ENCODE assay signal across 9 mouse cellular contexts in the genomic region with DNA sequence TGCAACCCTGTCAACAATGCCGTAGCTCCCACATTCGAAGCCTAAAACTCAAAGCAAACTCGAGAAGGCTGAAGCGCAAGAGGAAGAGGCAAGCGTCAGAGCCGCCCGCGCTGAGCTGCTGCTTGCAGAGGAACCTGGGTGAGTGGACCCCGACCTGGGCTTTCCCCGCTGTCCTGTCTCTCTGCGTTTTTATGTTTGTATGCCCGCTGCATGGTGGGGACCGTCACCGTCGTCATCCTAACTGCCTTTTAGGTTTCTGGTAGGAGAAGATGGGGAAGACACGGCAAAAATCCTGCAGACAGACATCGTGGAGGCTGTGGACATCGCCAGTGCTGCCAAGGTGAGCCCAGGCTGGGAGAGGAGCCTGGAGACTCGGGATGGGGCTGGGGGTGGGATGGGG. TPM values are rescaled to one million over a fixed set of nuclear protein-coding genes. Genes with fewer than 3 reads are reported as not detected.
A peak's percentile ranks its signal among the peaks of the same experiment; 100 is the strongest.
DNase-seq lines count a peak whose midpoint lies in the region; ATAC-seq and TF ChIP-seq lines count a peak whose summit lies in the region.
"Had no signal": no experiment of that assay in that cellular context is flagged by ENCODE, and none has a peak within 500 bp of the region (broad histone marks: within the 10 kb centered on the region; RNA-seq: fewer than 3 reads in every experiment).

No protein-coding gene starts in this region.

- 47% methylated on average over 19 of the region's 19 CpGs for WGBS in lung, adult 2 months
- 55% methylated on average over 19 of the region's 19 CpGs for WGBS in embryonic facial prominence, embryonic 14.5 days
- WGBS in intestine, embryonic 14.5 days: 59% methylated on average over 19 of the region's 19 CpGs

- H3K4me1 ChIP-seq in lung, adult 2 months (ENCODE audit: control insufficient read depth, insufficient read depth, low read length): peaks cover 10% of the 10 kb centered on the region; the same call in 1 of the 2 replicates
- peaks cover 12% of the 10 kb centered on the region for H3K4me1 ChIP-seq in embryonic facial prominence, embryonic 14.5 days (ENCODE audit: control insufficient read depth, insufficient read depth, low read length)
- peaks cover 15% of the 10 kb centered on the region for H3K4me1 ChIP-seq in intestine, embryonic 14.5 days (replicated peaks; ENCODE audit: control insufficient read depth, insufficient read depth, low read length)

- no peak for DNase-seq in lung, adult 2 months
- no peak for DNase-seq in lung, postnatal 25 days (ENCODE audit: low spot score)
- DNase-seq in embryonic facial prominence, embryonic 14.5 days (ENCODE audit: low spot score): no peak
- no peak for DNase-seq in intestine, embryonic 14.5 days (ENCODE audit: low spot score)
- DNase-seq in thymus, postnatal 36 days: no peak
- no peak for DNase-seq in gastrocnemius, postnatal 14 days
- DNase-seq in right cerebral cortex, postnatal 14 days: no peak
- DNase-seq: kidney, adult 8-10 months had no signal

- peak overlapping the region; percentile 24 for H3ac ChIP-seq in myocyte (ENCODE audit: control insufficient read depth, insufficient read length)

- H3K9ac ChIP-seq in embryonic facial prominence, embryonic 14.5 days (ENCODE audit: low read depth, low read length): peak overlapping the region; percentile 79
- H3K9ac ChIP-seq in intestine, embryonic 14.5 days (ENCODE audit: low read length): peak overlapping the region; percentile 65

- H3K4me2 ChIP-seq in embryonic facial prominence, embryonic 14.5 days (ENCODE audit: low read depth, low read length): peak overlapping the region; percentile 89
- peak overlapping the region; percentile 96 for H3K4me2 ChIP-seq in intestine, embryonic 14.5 days (ENCODE audit: low read length)
- H3K4me2 ChIP-seq in myocyte (ENCODE audit: low read depth): peak overlapping the region; percentile 87

- TF ChIP-seq CTCF in lung, adult 2 months (IDR thresholded peaks at IDR 0.05; ENCODE audit: insufficient read depth, low read length): no peak

- no peak for TF ChIP-seq POLR2A in lung, adult 2 months (IDR thresholded peaks at IDR 0.05; ENCODE audit: borderline replicate concordance, extremely low read depth, low read depth, low read length)
- TF ChIP-seq POLR2A in myocyte (IDR thresholded peaks at IDR 0.05; ENCODE audit: insufficient read length, low read depth): no peak

- intact Hi-C loops in gastrocnemius, postnatal 14 days (cut with DNase I; ENCODE audit: low total_unique reads): no loop called here

- no peak for ATAC-seq in embryonic facial prominence, embryonic 14.5 days (ENCODE audit: low read depth)
- ATAC-seq in intestine, embryonic 14.5 days (replicated peaks; ENCODE audit: low FRiP score, low TSS enrichment, low read depth): no peak

- peaks cover 58% of the 10 kb centered on the region for H3K36me3 ChIP-seq in embryonic facial prominence, embryonic 14.5 days (ENCODE audit: control insufficient read depth, insufficient read depth, low read length)
- H3K36me3 ChIP-seq in intestine, embryonic 14.5 days (ENCODE audit: control insufficient read depth, insufficient read depth, low read length): peaks cover 53% of the 10 kb centered on the region
- no peaks in the 10 kb centered on the region for H3K36me3 ChIP-seq in myocyte (ENCODE audit: control insufficient read depth, insufficient read depth)

- peak overlapping the region; percentile 3 for H3K4me3 ChIP-seq in lung, adult 2 months (replicated peaks; ENCODE audit: extremely low read depth, low read depth, low read length)
- H3K4me3 ChIP-seq in embryonic facial prominence, embryonic 14.5 days (ENCODE audit: low read depth, low read length): peak overlapping the region; percentile 87
- H3K4me3 ChIP-seq in intestine, embryonic 14.5 days (ENCODE audit: low read depth, low read length): peak overlapping the region; percentile 76
- peak overlapping the region; percentile 81 for H3K4me3 ChIP-seq in myocyte

- H3K27me3 ChIP-seq in embryonic facial prominence, embryonic 14.5 days (replicated peaks; ENCODE audit: control insufficient read depth, insufficient read depth, low read length): no peaks in the 10 kb centered on the region
- no peaks in the 10 kb centered on the region for H3K27me3 ChIP-seq in intestine, embryonic 14.5 days (replicated peaks; ENCODE audit: control insufficient read depth, insufficient read depth, low read length)
- no peaks in the 10 kb centered on the region for H3K27me3 ChIP-seq in myocyte (ENCODE audit: control insufficient read depth, insufficient read depth, insufficient read length)

- peaks cover 23% of the 10 kb centered on the region for H3K79me2 ChIP-seq in myocyte (ENCODE audit: control insufficient read depth, insufficient read depth)

- no peaks in the 10 kb centered on the region for H3K9me3 ChIP-seq in embryonic facial prominence, embryonic 14.5 days (ENCODE audit: control insufficient read depth, low read length)
- H3K9me3 ChIP-seq in intestine, embryonic 14.5 days (ENCODE audit: control insufficient read depth, low read length): no peaks in the 10 kb centered on the region

- no peak overlapping the region for H3K27ac ChIP-seq in embryonic facial prominence, embryonic 14.5 days (replicated peaks; ENCODE audit: low read depth, low read length)
- H3K27ac ChIP-seq in intestine, embryonic 14.5 days (ENCODE audit: low read depth): no peak overlapping the region

TF ChIP-seq in myocyte, 11 proteins besides CTCF, POLR2A, EP300 and RAD21:
- TF ChIP-seq MAX (IDR thresholded peaks at IDR 0.05; ENCODE audit: low read depth): no peak
- TF ChIP-seq SRF (IDR thresholded peaks at IDR 0.05; ENCODE audit: control insufficient read depth, insufficient read length, low read depth): no peak
- no peak for TF ChIP-seq MYOD1 (IDR thresholded peaks at IDR 0.05; ENCODE audit: control insufficient read depth in 1 of 3, insufficient read length in 2 of 3, low read depth in 2 of 3)
- no peak for TF ChIP-seq POLR2AphosphoS2 (IDR thresholded peaks at IDR 0.05; ENCODE audit: insufficient read length, low read depth)

RNA-seq across cellular contexts. Expression of a gene that starts 0.9 kb away (rescaled TPM):
- 13.4 and 16.8 TPM in 2 replicates for polyA plus RNA-seq in lung, adult 2 months (2012; rRNA removed)
- polyA plus RNA-seq in embryonic facial prominence, embryonic 14.5 days (2014; fragmentation: Nextera tagmentation; extraction: Ambion mirVana): 15.4 and 20.2 TPM in 2 replicates
- polyA plus RNA-seq in intestine, embryonic 14.5 days (2014; fragmentation: Nextera tagmentation; extraction: Ambion mirVana): 28.6 and 31.8 TPM in 2 replicates
- polyA plus RNA-seq in myocyte (2012; fragmentation: generic; extraction: Trizol): 25.9 TPM
- 10 to 100 TPM; 11.1 to 12.3 TPM for total RNA-seq in gastrocnemius, postnatal 14 days (2021)

RNA-seq across cellular contexts. Expression of a gene that starts 1.2 kb away (rescaled TPM):
- polyA plus RNA-seq in lung, adult 2 months (2012; rRNA removed): 19.2 and 26.2 TPM in 2 replicates
- polyA plus RNA-seq in embryonic facial prominence, embryonic 14.5 days (2014; fragmentation: Nextera tagmentation; extraction: Ambion mirVana): 122 and 124 TPM in 2 replicates
- 163 and 175 TPM in 2 replicates for polyA plus RNA-seq in intestine, embryonic 14.5 days (2014; fragmentation: Nextera tagmentation; extraction: Ambion mirVana)
- polyA plus RNA-seq in myocyte (2012; fragmentation: generic; extraction: Trizol): 110 TPM
- total RNA-seq in gastrocnemius, postnatal 14 days (2021): 10 to 100 TPM; 53.6 to 54.9 TPM

RNA-seq across cellular contexts. Expression of a gene that starts 9.9 kb away (rescaled TPM):
- polyA plus RNA-seq in lung, adult 2 months (2012; rRNA removed): 11.4 and 12.6 TPM in 2 replicates
- 4.4 and 5.7 TPM in 2 replicates for polyA plus RNA-seq in embryonic facial prominence, embryonic 14.5 days (2014; fragmentation: Nextera tagmentation; extraction: Ambion mirVana)
- polyA plus RNA-seq in intestine, embryonic 14.5 days (2014; fragmentation: Nextera tagmentation; extraction: Ambion mirVana): 3.7 and 4.9 TPM in 2 replicates
- polyA plus RNA-seq in myocyte (2012; fragmentation: generic; extraction: Trizol): 1.2 TPM
- total RNA-seq in gastrocnemius, postnatal 14 days (2021): 1 to 10 TPM; 2.3 to 2.7 TPM

RNA-seq across cellular contexts. Expression of a gene that starts 12.0 kb away (rescaled TPM):
- polyA plus RNA-seq in lung, adult 2 months (2012; rRNA removed): 247 and 272 TPM in 2 replicates
- 34.5 and 43.4 TPM in 2 replicates for polyA plus RNA-seq in embryonic facial prominence, embryonic 14.5 days (2014; fragmentation: Nextera tagmentation; extraction: Ambion mirVana)
- polyA plus RNA-seq in intestine, embryonic 14.5 days (2014; fragmentation: Nextera tagmentation; extraction: Ambion mirVana): 31.3 and 34.5 TPM in 2 replicates
- polyA plus RNA-seq in myocyte (2012; fragmentation: generic; extraction: Trizol): 20.1 TPM
- 10 to 100 TPM; 24.4 to 24.7 TPM for total RNA-seq in gastrocnemius, postnatal 14 days (2021)

RNA-seq across cellular contexts. Expression of a gene that starts 14.2 kb away (rescaled TPM):
- polyA plus RNA-seq in lung, adult 2 months (2012; rRNA removed): 62.8 and 70.3 TPM in 2 replicates
- 38.6 and 41.6 TPM in 2 replicates for polyA plus RNA-seq in embryonic facial prominence, embryonic 14.5 days (2014; fragmentation: Nextera tagmentation; extraction: Ambion mirVana)
- polyA plus RNA-seq in intestine, embryonic 14.5 days (2014; fragmentation: Nextera tagmentation; extraction: Ambion mirVana): 32.4 and 35.3 TPM in 2 replicates
- polyA plus RNA-seq in myocyte (2012; fragmentation: generic; extraction: Trizol): 29.9 TPM
- 10 to 100 TPM; 30.5 to 33.1 TPM for total RNA-seq in gastrocnemius, postnatal 14 days (2021)

Comparison
In these comparisons a context has a peak if more than half of its experiments do, and no peak if none do; other contexts are left out.
1. H3K4me3 ChIP-seq: peak in every context shown above with its lines; median percentile 87 in embryonic facial prominence, embryonic 14.5 days; 81 in myocyte; 76 in intestine, embryonic 14.5 days; 3 in lung, adult 2 months.